Mouse (Mus musculus) forebrain, embryonic 12.5 days (tissue): ENCODE results near the gene Fermt1. TPM values are rescaled to one million over a fixed set of nuclear protein-coding genes. Genes with fewer than 3 reads are reported as not detected.

Experiments
- ATAC-seq: fragments of 200-750 bp; cut with Nextera tagmentation; 2 replicates; pipeline ENCODE4 v1.8.0; 2017; ENCODE audit warnings: moderate TSS enrichment; ENCODE audit not compliant: low FRiP score
- H3K27ac ChIP-seq: fragments of 300-500 bp; sonication (generic); 2 replicates; pipeline ENCODE4 v1.5.1; 2016; ENCODE audit warnings: mild to moderate bottlenecking
- H3K27me3 ChIP-seq: fragments of 300-500 bp; sonication (generic); 2 replicates; pipeline ENCODE4 v1.6.1; 2016; ENCODE audit warnings: mild to moderate bottlenecking
- H3K36me3 ChIP-seq: fragments of 300-500 bp; sonication (generic); replicated peaks from 2 replicates; pipeline ENCODE4 v1.6.1; 2016; ENCODE audit warnings: mild to moderate bottlenecking
- H3K4me1 ChIP-seq: fragments of 300-500 bp; sonication (generic); 2 replicates; pipeline ENCODE4 v1.6.1; 2016
- H3K4me2 ChIP-seq: fragments of 300-500 bp; sonication (generic); 2 replicates; pipeline ENCODE4 v1.6.1; 2016; ENCODE audit warnings: mild to moderate bottlenecking, moderate library complexity
- H3K4me3 ChIP-seq: fragments of 300-500 bp; sonication (generic); replicated peaks from 2 replicates; pipeline ENCODE4 v1.5.1; 2016; ENCODE audit warnings: mild to moderate bottlenecking
- H3K9ac ChIP-seq: fragments of 300-500 bp; sonication (generic); 2 replicates; pipeline ENCODE4 v1.6.1; 2016; ENCODE audit warnings: mild to moderate bottlenecking
- H3K9me3 ChIP-seq: fragments of 300-500 bp; sonication (generic); 2 replicates; pipeline ENCODE4 v1.6.1; 2016
- WGBS: fragments of 180-500 bp; shearing (Covaris S2); methylation state at CpG from one replicate; pipeline ENCODE4 v1.1.7; 2016; 5-methylcytosine and 5-hydroxymethylcytosine counted together
- polyA plus RNA-seq: library from polyadenylated mRNA; unstranded; fragments of >200 nt; fragmentation: Nextera tagmentation; extraction: Ambion mirVana; gene quantifications from 2 replicates; pipeline ENCODE4 v1.2.1, GENCODE M21; 2016

Fermt1 gene
- polyA plus RNA-seq: 0.83 and 0.92 TPM in 2 replicates

DNA sequence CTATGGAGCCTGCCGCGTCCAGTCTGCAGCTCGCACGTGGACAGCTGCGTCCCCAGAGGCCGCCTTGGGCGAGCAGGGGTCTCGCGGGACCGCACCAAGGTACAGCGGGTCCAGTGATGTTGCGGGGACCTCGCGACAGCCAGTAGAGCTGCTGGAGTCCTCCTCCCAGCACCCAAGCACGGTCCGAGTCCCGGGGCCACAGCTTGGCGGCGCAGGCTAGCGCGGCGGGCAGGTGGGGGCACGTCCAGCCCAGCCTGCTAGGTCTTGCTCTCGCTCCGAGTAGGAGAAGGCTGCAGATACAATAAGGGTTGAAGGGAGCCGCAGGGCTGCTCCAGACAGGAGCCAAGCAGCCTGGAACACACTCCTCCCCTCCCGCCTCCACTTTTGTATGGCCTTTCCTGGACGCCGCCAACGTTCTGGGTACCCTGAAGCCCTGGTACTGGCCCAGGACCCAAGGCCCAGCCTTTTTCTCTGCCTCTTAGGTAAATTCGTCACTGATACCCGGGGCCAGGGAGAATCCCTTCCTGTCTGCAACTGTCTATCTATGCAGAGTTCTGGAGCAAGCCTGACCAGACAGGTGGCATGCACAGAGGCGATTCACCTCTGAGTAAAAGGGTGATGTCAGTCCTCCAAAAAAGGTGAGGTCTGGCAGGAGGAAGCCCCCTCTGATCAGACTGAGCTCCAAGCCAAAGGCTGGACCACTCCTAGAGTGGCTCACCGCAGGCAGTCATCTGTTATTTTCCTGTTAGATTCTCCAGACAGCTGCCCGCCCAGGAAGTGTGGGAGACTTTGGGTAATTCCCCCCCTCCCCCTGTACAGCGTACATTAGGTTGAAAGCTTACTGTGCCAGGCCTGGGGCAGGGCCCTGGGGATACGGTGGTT is at the start of gene Fermt1:
Fermt1 (minus strand) TSS at position 581 of the 882 bp plus-strand sequence.
- H3K4me2 ChIP-seq: peak within 1 kb of the TSS; percentile 66
- WGBS: 4% methylated on average over 37 of the region's 37 CpGs
- no peak within 1 kb of the TSS for H3K27ac ChIP-seq
- peak; percentile 76 for ATAC-seq
- H3K9me3 ChIP-seq: no peaks in the 10 kb centered on the region
- H3K36me3 ChIP-seq: no peaks in the 10 kb centered on the region
- peaks cover 13% of the 10 kb centered on the region for H3K4me1 ChIP-seq
- peak within 1 kb of the TSS; percentile 40 for H3K4me3 ChIP-seq
- 0 out of 2 replicates have a peak within 1 kb of the TSS, but pooled peaks have one; percentile 29 for H3K9ac ChIP-seq
- peaks cover 46% of the 10 kb centered on the region for H3K27me3 ChIP-seq

DNA sequence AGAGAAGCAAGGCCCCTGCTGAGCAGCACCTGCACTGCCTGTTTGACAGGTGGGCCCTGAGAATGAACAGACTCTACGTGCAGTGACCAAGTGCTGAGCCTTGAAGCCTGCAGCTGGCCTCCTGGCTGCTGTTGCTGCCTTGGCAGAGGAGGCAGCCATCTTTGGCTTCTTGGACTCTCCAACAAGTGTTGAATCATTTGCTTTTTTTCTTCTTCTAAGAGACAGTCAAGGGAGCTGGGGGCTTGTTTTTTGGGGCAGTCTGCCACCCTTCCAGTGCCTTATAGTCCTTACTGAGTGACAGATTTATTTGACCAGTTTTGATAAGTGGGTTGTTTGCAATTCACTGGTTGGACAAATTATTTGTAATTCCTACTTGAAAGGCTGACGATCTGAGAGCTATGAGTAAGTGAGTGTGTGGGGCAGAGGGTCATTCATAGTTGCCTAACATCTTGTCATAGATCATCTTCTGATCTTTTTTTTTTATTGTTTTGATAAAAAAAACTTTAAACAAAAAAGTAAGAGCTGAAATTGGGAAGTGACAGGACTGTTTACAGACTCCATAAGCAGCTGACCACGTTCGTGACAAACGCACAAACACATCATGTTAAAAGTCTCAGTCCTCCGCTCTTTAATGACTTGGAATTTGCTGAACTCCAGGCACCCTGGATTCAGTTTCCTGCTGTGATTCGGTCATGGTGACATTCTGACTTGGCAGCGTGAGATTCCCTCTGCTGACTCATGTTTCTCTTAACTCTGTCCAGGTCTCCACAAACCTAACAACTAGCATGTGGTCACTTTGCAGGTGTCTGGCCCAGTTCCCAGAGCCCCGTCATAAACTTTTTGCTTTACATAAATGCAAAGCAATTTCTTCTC is 47.2 kb upstream of the Fermt1 start:
- Histone ChIP-seq H3K27me3 (no peaks in the 10 kb centered on the region), H3K9ac (no peak overlapping the region), H3K4me3 (no peak overlapping the region), H3K36me3 (no peaks in the 10 kb centered on the region), H3K4me1 (no peaks in the 10 kb centered on the region), H3K9me3 (no peaks in the 10 kb centered on the region), H3K27ac (no peak overlapping the region), H3K4me2 (no peak overlapping the region)
- ATAC-seq: no peak
- 79% methylated on average over 9 of the region's 9 CpGs for WGBS

DNA sequence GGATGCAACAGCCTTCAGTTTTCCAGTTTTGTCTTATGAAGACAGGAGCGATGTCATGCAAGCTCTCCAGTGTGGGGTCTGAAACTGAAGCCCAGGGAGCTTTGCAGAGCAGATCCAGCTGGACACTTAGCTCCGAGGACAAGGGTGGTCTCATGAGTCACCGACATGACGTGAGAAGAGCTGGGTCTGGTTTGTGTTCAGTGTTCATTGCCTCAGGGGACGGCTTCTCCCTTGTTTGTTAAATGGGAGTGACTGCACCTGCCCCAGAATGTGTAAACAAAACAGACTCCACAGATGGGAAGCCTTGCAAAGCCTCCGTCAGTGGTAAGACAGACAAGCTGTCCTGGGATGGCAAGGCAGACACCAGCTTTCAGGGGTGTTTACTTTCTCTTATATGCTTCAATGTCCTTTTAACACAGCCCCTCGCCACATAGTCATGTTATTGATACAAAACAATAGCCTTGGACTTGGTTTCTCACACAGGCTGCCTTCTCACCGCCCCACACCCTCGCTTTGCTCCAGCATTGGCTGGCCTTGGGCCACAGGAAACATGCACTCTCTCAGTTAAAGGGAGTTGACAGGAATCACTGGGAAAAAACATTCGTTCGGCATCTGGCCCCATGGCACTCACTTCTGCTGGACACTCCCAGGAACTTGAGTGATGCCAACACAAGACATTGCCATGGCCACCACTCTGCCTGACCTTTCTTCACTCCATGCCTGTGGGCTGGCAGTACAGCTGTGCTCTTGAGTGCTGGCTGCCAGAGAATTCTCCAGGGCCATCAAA is 44.3 kb upstream of the Fermt1 start:
- WGBS: 80% methylated on average over 11 of the region's 11 CpGs
- Histone ChIP-seq H3K9me3 (no peaks in the 10 kb centered on the region), H3K4me3 (no peak overlapping the region), H3K4me1 (no peaks in the 10 kb centered on the region), H3K27ac (no peak overlapping the region), H3K9ac (no peak overlapping the region), H3K36me3 (no peaks in the 10 kb centered on the region), H3K27me3 (no peaks in the 10 kb centered on the region), H3K4me2 (no peak overlapping the region)
- no peak for ATAC-seq

DNA sequence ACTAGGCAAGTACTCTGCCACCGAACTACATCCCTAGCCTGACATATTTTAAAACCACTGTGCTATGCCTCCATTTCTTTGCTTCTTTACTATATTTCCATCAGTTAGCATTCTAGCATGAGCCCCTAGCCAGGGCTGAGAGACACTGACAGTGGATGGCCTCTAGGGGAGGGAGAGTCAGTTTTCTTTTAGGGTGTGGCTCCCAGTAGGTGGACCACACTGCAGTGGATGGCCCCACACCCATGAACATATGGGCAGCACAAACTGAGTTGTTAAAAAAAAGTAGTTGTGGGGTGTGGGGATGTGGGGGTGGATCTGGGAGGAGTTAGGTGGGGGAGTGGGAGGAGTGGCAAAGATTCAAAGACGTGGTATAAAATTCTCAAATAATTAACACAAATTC is 27.6 kb upstream of the Fermt1 start:
- no peak overlapping the region for H3K27ac ChIP-seq
- ATAC-seq: no peak
- H3K9me3 ChIP-seq: no peaks in the 10 kb centered on the region

DNA sequence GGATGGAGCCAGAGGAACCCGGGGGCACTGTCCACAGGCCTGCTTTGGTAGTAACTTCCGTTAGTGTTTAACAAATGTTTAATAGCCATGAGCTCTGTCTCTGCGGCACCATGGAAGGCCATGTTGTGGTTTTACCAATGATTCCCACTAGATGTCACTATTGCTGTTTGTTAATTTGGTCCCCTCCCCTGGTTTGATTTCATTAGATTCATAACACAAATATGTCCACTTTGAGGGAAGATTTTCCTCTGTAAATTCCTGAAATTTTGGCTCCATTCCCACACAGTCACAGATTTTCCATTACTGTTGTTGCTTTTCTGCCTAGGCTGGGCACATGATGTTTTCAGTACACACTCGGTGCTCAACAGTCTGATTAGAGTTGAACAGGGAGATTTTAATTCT is 25.1 kb upstream of the Fermt1 start:
- no peak overlapping the region for H3K4me3 ChIP-seq
- H3K36me3 ChIP-seq: no peaks in the 10 kb centered on the region
- no peak overlapping the region for H3K4me2 ChIP-seq
- 40% methylated on average over 4 of the region's 4 CpGs for WGBS
- H3K4me1 ChIP-seq: no peaks in the 10 kb centered on the region
- no peak overlapping the region for H3K9ac ChIP-seq
- peak; percentile 53; the same call in 1 of the 2 replicates for ATAC-seq
- no peaks in the 10 kb centered on the region for H3K27me3 ChIP-seq
- no peaks in the 10 kb centered on the region for H3K9me3 ChIP-seq
- H3K27ac ChIP-seq: no peak overlapping the region

More for the DNA sequence above, 27.6 kb upstream of the Fermt1 start:
- WGBS: 94% methylated on average over 2 of the region's 2 CpGs
- Histone ChIP-seq H3K4me1 (no peaks in the 10 kb centered on the region), H3K4me2 (no peak overlapping the region), H3K4me3 (no peak overlapping the region), H3K9ac (no peak overlapping the region), H3K36me3 (no peaks in the 10 kb centered on the region), H3K27me3 (no peaks in the 10 kb centered on the region)

DNA sequence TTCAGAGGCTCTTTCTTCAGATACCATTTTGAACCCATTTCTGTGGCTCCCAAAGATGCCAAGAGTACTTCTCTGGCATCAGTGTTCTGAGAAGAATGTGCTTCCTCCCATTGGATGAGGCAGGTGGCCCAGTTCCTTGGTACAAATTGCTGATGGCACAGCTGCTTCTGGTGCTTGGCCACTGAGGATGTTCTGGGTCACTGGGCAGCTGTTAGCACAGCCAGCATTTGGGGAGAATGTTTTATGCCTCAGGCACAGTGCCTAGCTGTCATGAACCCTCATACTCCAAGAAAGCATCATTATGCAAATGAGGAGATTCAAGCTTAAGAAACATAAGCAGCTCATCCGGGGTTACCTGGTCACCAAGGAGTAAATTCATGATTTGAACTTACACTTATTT is 12.1 kb upstream of the Fermt1 start:
- Histone ChIP-seq H3K36me3 (no peaks in the 10 kb centered on the region), H3K27ac (no peak overlapping the region), H3K4me2 (no peak overlapping the region), H3K4me1 (no peaks in the 10 kb centered on the region), H3K4me3 (no peak overlapping the region), H3K27me3 (no peaks in the 10 kb centered on the region), H3K9ac (no peak overlapping the region), H3K9me3 (no peaks in the 10 kb centered on the region)
- no peak for ATAC-seq
- 81% methylated on average over 1 of the region's 1 CpGs for WGBS

DNA sequence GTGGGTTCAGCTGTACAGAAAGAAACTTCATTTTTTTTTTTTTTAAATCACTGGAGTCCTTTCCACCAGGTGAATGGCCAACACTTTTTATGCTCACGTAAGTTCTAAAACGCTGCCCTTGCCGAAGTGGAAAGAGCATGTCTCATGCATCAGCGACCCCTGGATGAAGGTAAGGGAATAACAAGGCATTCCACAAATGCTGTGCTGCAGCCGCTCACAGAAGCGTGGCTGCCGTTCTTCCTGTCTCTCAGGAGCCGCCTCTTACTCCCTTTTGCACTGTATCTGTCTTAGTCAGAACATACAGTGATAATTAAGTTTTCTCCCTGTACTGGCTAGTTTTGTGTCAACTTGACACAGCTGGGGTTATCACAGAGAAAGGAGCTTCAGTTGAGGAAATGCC is 6.5 kb upstream of the Fermt1 start:
- no peaks in the 10 kb centered on the region for H3K36me3 ChIP-seq
- H3K4me2 ChIP-seq: no peak overlapping the region
- 0 out of 2 replicates have a peak, but pooled peaks cover 6% of the 10 kb centered on the region for H3K27me3 ChIP-seq
- H3K9ac ChIP-seq: no peak overlapping the region
- H3K4me1 ChIP-seq: no peaks in the 10 kb centered on the region
- H3K27ac ChIP-seq: no peak overlapping the region
- ATAC-seq: no peak
- H3K9me3 ChIP-seq: no peaks in the 10 kb centered on the region
- no peak overlapping the region for H3K4me3 ChIP-seq
- WGBS: 4% methylated on average over 8 of the region's 8 CpGs

DNA sequence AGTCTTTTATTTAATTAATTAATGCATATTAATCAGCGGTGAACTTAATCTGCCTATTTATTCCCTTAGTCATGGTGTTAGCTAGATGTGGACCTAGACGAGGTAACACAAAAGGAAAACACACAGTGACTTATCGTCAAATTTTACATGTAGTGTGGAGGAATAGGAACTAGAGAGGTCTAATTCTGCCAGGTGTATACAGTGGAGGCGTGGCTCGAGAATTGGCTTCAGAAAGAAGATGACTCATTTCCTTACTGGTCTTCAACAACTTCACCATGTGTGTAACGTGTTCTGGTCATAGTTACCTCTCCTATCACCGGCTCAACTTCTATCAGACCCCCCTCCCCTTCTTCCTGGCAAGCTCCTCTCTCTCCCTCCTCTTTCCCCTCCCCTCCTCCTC is 2.5 kb upstream of the Fermt1 start:
- no peak overlapping the region for H3K4me3 ChIP-seq
- no peak overlapping the region for H3K9ac ChIP-seq
- ATAC-seq: no peak
- H3K4me2 ChIP-seq: no peak overlapping the region
- no peaks in the 10 kb centered on the region for H3K9me3 ChIP-seq
- H3K36me3 ChIP-seq: no peaks in the 10 kb centered on the region
- peaks cover 13% of the 10 kb centered on the region for H3K4me1 ChIP-seq
- WGBS: 77% methylated on average over 7 of the region's 7 CpGs
- H3K27me3 ChIP-seq: peaks cover 44% of the 10 kb centered on the region
- no peak overlapping the region for H3K27ac ChIP-seq

DNA sequence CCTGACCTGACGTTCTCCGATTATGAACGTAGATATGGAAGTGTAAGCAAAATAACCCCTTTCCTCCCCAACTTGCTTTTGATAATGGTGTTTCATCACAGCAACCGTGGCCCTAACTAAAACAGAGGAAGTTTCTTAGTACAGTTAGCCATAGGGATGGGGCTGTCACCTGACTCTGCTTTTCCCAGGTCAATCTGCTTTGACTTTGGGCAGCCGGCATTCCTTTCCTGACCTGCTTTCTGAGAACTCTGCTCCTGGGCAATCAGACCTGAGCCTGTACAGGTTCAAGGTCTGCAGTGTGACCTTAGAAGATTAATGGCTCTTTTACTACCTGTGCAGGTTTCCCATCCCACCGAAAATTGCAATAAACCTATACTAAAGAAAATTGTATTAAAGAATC is 1.3 kb upstream of the Fermt1 start:
- Histone ChIP-seq H3K9ac (no peak overlapping the region), H3K36me3 (no peaks in the 10 kb centered on the region), H3K27ac (no peak overlapping the region), H3K9me3 (no peaks in the 10 kb centered on the region), H3K27me3 (peaks cover 47% of the 10 kb centered on the region), H3K4me1 (peaks cover 13% of the 10 kb centered on the region), H3K4me3 (no peak overlapping the region), H3K4me2 (no peak overlapping the region)
- WGBS: 83% methylated on average over 6 of the region's 6 CpGs
- no peak for ATAC-seq

DNA sequence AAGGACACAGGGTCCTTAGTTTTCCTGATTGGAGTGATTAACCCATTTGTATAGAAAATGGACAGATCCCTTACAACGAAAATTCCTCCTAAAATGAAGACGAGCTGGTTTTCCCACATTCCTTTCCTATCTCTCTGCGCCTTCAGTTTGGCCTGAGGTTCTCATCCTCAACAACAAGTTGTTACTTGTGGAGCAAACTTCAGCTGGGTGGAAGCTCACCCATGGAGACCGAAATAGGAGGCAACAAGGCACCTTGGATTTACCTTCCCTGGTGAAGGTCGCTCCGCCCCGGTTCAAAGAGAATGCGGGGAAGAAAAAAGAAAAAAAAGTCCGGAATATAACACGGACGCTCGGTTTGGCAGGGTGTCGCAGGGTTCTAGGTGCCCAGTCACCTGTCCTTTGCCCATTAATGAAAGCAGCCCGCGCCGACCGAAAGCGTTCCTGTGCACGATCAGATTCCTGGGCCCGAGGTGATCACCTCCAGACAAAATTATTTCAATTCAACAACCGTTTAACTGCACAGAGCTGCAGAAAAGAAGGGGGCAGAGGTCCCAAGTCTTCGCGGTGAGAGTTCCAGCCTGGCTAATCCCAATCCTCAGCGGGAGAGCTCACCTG is 888 bp downstream of the Fermt1 start:
- H3K4me1 ChIP-seq: peaks cover 13% of the 10 kb centered on the region
- no peaks in the 10 kb centered on the region for H3K9me3 ChIP-seq
- H3K9ac ChIP-seq: 0 out of 2 replicates have a peak overlapping the region, but pooled peaks have one; percentile 29
- ATAC-seq: peak; percentile 20; the same call in 1 of the 2 replicates
- WGBS: 6% methylated on average over 24 of the region's 24 CpGs
- no peak overlapping the region for H3K27ac ChIP-seq
- H3K4me2 ChIP-seq: peak overlapping the region; percentile 66
- peak overlapping the region; percentile 40 for H3K4me3 ChIP-seq
- H3K27me3 ChIP-seq: peaks cover 44% of the 10 kb centered on the region
- H3K36me3 ChIP-seq: no peaks in the 10 kb centered on the region

DNA sequence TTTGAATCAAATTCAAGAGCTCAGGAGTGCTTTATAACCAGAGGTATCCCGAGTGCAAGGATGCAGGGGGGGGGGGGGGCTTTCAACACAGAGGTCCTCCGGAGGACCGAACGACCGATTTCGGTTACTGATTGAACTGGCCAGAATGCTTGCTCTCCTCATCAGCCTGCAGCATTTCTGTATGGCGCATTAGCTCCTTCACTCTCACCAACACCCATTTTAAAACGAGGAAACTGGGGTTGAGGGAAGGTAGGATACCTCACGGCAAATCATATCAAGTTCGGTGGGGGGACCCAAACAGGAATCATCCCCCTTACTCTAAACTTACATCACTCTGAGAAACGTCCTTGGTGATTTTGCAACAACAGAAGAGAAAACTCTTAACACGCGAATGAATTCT is 1.7 kb downstream of the Fermt1 start:
- peaks cover 44% of the 10 kb centered on the region for H3K27me3 ChIP-seq
- 43% methylated on average over 13 of the region's 13 CpGs for WGBS

More for the DNA sequence above, 1.7 kb downstream of the Fermt1 start:
- Histone ChIP-seq H3K4me1 (peaks cover 13% of the 10 kb centered on the region), H3K4me3 (no peak overlapping the region), H3K27ac (no peak overlapping the region), H3K36me3 (no peaks in the 10 kb centered on the region), H3K4me2 (no peak overlapping the region), H3K9ac (no peak overlapping the region), H3K9me3 (no peaks in the 10 kb centered on the region)
- ATAC-seq: no peak
